Mouse (Mus musculus) kidney, adult 9 months (tissue): ENCODE measurements around the gene Olfr613.
"Not testable (repeated sequence)": the region's sequence is repeated elsewhere in the genome, so short reads cannot be mapped to it uniquely, and the experiment has no call there.

ENCODE experiments used
- DNase-seq: peaks from one replicate; pipeline ENCODE4 v3.0.0; 2022

Gene Olfr613

GRCm38 (mm10) chr7:103547774-103548173, at the start of gene Olfr613:
TSS of gene Olfr613 (plus strand) at chr7:103548074.
- no peak for DNase-seq

- DNase-seq, result no peak
These were observed 35.9 kb upstream of the Olfr613 start, which contains the start of gene Olfr610 for GRCm38 (mm10) chr7:103512022-103512421. TSS of gene Olfr610 (minus strand) at chr7:103512122.

- not testable (repeated sequence) for DNase-seq
These were observed 27.1 kb upstream of the Olfr613 start, which contains the start of gene Olfr611 for GRCm38 (mm10) chr7:103520746-103521145. TSS of gene Olfr611 (minus strand) at chr7:103520846.

- not testable (repeated sequence) for DNase-seq
These were observed 5.3 kb upstream of the Olfr613 start, which contains the start of gene Olfr612 for GRCm38 (mm10) chr7:103542617-103543016. TSS of gene Olfr612 (minus strand) at chr7:103542717.

GRCm38 (mm10) chr7:103555779-103556178, 7.9 kb downstream of the Olfr613 start, which contains the start of gene Olfr615:
TSS of gene Olfr615 (plus strand) at chr7:103556079.
- DNase-seq, result no peak

GRCm38 (mm10) chr7:103569043-103569442, 21.2 kb downstream of the Olfr613 start, which contains the start of gene Olfr616:
TSS of gene Olfr616 (minus strand) at chr7:103569143.
- DNase-seq, result no peak

GRCm38 (mm10) chr7:103572761-103573160, 24.9 kb downstream of the Olfr613 start, which contains the start of gene Olfr617:
TSS of gene Olfr617 (plus strand) at chr7:103573061.
- DNase-seq, result no peak

- DNase-seq, result no peak
These were observed 41.9 kb downstream of the Olfr613 start, which contains the start of gene Olfr618 for GRCm38 (mm10) chr7:103589803-103590202. TSS of gene Olfr618 (plus strand) at chr7:103590103.

- no peak for DNase-seq
These were observed 52.4 kb downstream of the Olfr613 start, which contains the start of gene Olfr619 for GRCm38 (mm10) chr7:103600275-103600674. TSS of gene Olfr619 (plus strand) at chr7:103600575.
